Mouse (Mus musculus) heart, embryonic 11.5 days (tissue): ENCODE results near the gene Calhm2. TPM values are rescaled to one million over a fixed set of nuclear protein-coding genes. Genes with fewer than 3 reads are reported as not detected.

ENCODE experiments used
- ATAC-seq: fragments of 200-750 bp; cut with Nextera tagmentation; replicated peaks from 2 replicates; pipeline ENCODE4 v1.8.0; 2017; ENCODE audit warnings: moderate library complexity; ENCODE audit not compliant: insufficient number of reproducible peaks, low FRiP score, low TSS enrichment
- H3K27ac ChIP-seq: fragments of 300-500 bp; sonication (generic); 2 replicates; pipeline ENCODE4 v1.5.1; 2014; ENCODE audit warnings: mild to moderate bottlenecking, low read depth, low read length
- H3K27me3 ChIP-seq: fragments of 300-500 bp; sonication (generic); 2 replicates; pipeline ENCODE4 v1.6.1; 2014; ENCODE audit warnings: mild to moderate bottlenecking, low read length, mixed read lengths; ENCODE audit not compliant: control insufficient read depth, insufficient read depth
- H3K36me3 ChIP-seq: fragments of 300-500 bp; sonication (generic); 2 replicates; pipeline ENCODE4 v1.6.1; 2014; ENCODE audit warnings: mild to moderate bottlenecking, low read length, moderate library complexity, mixed read lengths; ENCODE audit not compliant: control insufficient read depth, insufficient read depth
- H3K4me1 ChIP-seq: fragments of 300-500 bp; sonication (generic); 2 replicates; pipeline ENCODE4 v1.6.1; 2014; ENCODE audit warnings: low read length; ENCODE audit not compliant: control insufficient read depth, insufficient read depth
- H3K4me2 ChIP-seq: fragments of 300-500 bp; sonication (generic); 2 replicates; pipeline ENCODE4 v1.6.1; 2014; ENCODE audit warnings: mild to moderate bottlenecking, moderate library complexity
- H3K4me3 ChIP-seq: fragments of 300-500 bp; sonication (generic); 2 replicates; pipeline ENCODE4 v1.5.1; 2014; ENCODE audit warnings: low read depth, low read length
- H3K9ac ChIP-seq: fragments of 300-500 bp; sonication (generic); 2 replicates; pipeline ENCODE4 v1.6.1; 2014; ENCODE audit warnings: mild to moderate bottlenecking, low read depth, low read length, moderate library complexity
- H3K9me3 ChIP-seq: fragments of 300-500 bp; sonication (generic); replicated peaks from 2 replicates; pipeline ENCODE4 v1.6.1; 2016; ENCODE audit warnings: low read length; ENCODE audit not compliant: control insufficient read depth
- WGBS: fragments of 180-500 bp; shearing (Covaris S2); extraction: QIAGEN DNeasy Blood & Tissue Kit; methylation state at CpG from one replicate; pipeline ENCODE4 v1.1.7; 2014; ENCODE audit not compliant: insufficient replicate concordance; 5-methylcytosine and 5-hydroxymethylcytosine counted together
- polyA plus RNA-seq: library from polyadenylated mRNA; unstranded; fragments of >200 nt; fragmentation: Nextera tagmentation; extraction: Ambion mirVana; gene quantifications from 2 replicates; pipeline ENCODE4 v1.2.1, GENCODE M21; 2014

Calhm2 gene
- polyA plus RNA-seq, 1 experiment from 2014 or later, result 1.4 TPM

GRCm38 (mm10) chr19:47122802-47123201, 15.3 kb downstream of the Calhm2 start:
- Histone ChIP-seq H3K4me3 (no peak overlapping the region), H3K27me3 (no peaks in the 10 kb centered on the region), H3K4me2 (no peak overlapping the region), H3K9ac (no peak overlapping the region), H3K4me1 (no peaks in the 10 kb centered on the region), H3K36me3 (peaks cover 34% of the 10 kb centered on the region), H3K9me3 (no peaks in the 10 kb centered on the region), H3K27ac (no peak overlapping the region)
- ATAC-seq, result no peak
- 18% methylated on average over 2 of the region's 2 CpGs for WGBS

DNA sequence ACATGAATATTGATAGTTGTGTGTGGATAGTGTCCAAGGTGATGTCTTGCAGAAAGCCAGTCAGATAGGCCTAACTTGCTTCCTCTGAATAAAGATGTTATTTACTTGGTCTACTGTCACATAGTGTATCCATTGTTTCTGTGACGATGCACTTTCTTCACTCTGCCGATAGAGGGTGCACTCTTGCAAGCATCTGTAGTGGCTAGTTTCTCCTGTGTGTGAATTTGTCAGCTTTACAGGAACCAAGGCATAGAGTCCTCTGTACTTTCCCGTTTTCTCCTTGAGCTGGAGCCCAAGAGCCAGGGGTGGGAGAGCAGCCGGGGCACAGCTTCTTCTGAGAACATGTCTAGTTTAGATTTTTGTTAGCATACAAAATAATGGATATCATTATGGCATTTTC, 17.0 kb downstream of the Calhm2 start:
- H3K4me3 ChIP-seq, result no peak overlapping the region
- H3K27ac ChIP-seq, result no peak overlapping the region
- H3K9me3 ChIP-seq, result no peaks in the 10 kb centered on the region
- peaks cover 28% of the 10 kb centered on the region for H3K36me3 ChIP-seq
- no peaks in the 10 kb centered on the region for H3K4me1 ChIP-seq
- no peak overlapping the region for H3K4me2 ChIP-seq
- 46% methylated on average over 4 of the region's 4 CpGs for WGBS
- H3K9ac ChIP-seq, result no peak overlapping the region
- no peak for ATAC-seq
- no peaks in the 10 kb centered on the region for H3K27me3 ChIP-seq

DNA sequence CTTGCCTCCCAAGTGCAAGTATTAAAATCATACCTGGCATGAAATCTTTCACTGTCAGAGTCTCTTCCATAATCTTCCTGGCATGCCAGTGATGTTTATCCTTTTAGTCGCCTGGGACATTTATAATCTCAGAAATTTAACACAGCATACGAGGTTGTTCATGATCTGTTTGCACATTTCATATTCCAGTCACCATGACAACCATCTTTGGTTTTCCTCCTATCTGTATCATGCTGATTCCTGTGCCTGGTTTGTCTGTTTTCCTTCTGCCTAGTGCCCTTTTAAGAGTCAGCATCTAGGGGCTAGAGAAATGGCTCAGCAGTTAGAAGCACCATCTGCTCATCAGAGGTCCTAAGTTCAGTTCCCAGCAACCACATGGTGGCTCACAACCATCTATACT, 19.5 kb downstream of the Calhm2 start:
- H3K4me1 ChIP-seq, result no peaks in the 10 kb centered on the region
- peaks cover 38% of the 10 kb centered on the region for H3K36me3 ChIP-seq
- ATAC-seq, result no peak
- no peaks in the 10 kb centered on the region for H3K27me3 ChIP-seq
- H3K4me3 ChIP-seq, result no peak overlapping the region
- WGBS, result 85% methylated on average over 2 of the region's 2 CpGs
- no peak overlapping the region for H3K27ac ChIP-seq
- no peak overlapping the region for H3K9ac ChIP-seq
- no peak overlapping the region for H3K4me2 ChIP-seq
- no peaks in the 10 kb centered on the region for H3K9me3 ChIP-seq

GRCm38 (mm10) chr19:47104641-47105271, 33.3 kb downstream of the Calhm2 start:
- ATAC-seq, result no peak
- no peaks in the 10 kb centered on the region for H3K9me3 ChIP-seq
- no peaks in the 10 kb centered on the region for H3K4me1 ChIP-seq
- peaks cover 55% of the 10 kb centered on the region for H3K36me3 ChIP-seq
- no peak overlapping the region for H3K4me2 ChIP-seq
- no peak overlapping the region for H3K4me3 ChIP-seq
- WGBS, result 85% methylated on average over 9 of the region's 9 CpGs
- H3K27ac ChIP-seq, result no peak overlapping the region
- H3K9ac ChIP-seq, result no peak overlapping the region
- no peaks in the 10 kb centered on the region for H3K27me3 ChIP-seq

DNA sequence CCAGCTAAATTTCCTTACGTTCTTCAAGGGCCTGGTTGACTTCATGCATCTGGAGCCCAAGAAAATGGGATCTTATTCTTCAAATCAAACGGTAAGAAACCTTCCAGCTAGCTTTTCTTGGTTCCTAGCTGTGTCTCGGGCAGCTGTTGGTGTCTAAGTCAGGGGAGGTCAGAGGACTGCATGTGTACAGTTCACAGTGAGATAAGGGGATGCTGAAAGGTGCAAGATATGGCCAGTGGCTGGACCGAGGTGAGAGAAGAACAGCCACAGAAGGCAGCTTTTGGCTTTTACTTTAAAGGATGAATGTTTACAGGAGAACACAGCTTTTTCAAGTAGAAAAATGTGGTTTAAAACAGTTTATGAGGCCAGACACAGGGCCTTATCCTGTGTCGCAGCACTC, 37.0 kb downstream of the Calhm2 start:
- Histone ChIP-seq H3K36me3 (peaks cover 40% of the 10 kb centered on the region), H3K4me2 (no peak overlapping the region), H3K9ac (no peak overlapping the region), H3K4me3 (no peak overlapping the region), H3K27ac (no peak overlapping the region), H3K9me3 (no peaks in the 10 kb centered on the region), H3K27me3 (no peaks in the 10 kb centered on the region), H3K4me1 (no peaks in the 10 kb centered on the region)
- WGBS, result 70% methylated on average over 5 of the region's 5 CpGs
- no peak for ATAC-seq

DNA sequence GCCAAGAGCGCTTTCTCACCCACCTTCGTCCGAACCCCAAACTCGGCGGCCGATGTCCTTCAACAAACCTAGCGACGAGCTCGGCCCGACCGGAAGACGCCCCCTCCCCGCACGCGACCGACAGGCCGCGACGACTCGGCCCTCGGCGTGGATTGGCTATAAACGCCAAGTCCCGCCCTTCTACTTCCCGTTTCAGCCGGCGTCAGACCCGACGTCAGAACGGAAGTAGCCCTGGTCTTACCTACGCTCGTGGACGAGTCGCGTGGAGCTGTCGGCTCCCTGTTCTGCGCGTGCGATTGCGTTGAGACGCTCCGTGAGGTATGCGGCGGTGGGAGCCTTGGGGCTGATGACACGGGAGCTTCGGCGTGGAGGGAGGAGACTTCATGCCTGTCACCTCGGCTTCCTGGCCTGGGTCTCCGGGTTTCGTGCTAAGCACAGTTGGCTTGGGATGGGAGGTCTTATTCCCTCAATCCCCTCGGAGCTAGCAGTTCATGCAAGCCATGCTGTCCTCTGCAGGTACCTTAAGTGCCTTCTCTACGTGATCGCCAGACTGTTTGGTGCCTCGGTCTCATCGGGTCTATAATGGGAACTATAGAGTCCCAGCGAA, 47.4 kb downstream of the Calhm2 start, which contains the start of the genes Usmg5 and Pdcd11:
Gene Usmg5 (minus strand): TSS at position 98 of the 607 bp plus-strand sequence.
Gene Pdcd11 (plus strand): TSS at position 219 of the 607 bp plus-strand sequence.
- Histone ChIP-seq H3K4me3 (peak within 1 kb of the TSS; percentile 96), H3K9me3 (no peaks in the 10 kb centered on the region), H3K27me3 (no peaks in the 10 kb centered on the region), H3K4me1 (peaks cover 20% of the 10 kb centered on the region), H3K36me3 (peaks cover 8% of the 10 kb centered on the region), H3K4me2 (peak within 1 kb of the TSS; percentile 94), H3K9ac (peak within 1 kb of the TSS; percentile 99), H3K27ac (peak within 1 kb of the TSS; percentile 89)
- ATAC-seq, result peak; percentile 96
- under 1% methylated on average over 56 of the region's 56 CpGs for WGBS

GRCm38 (mm10) chr19:47089718-47090525, 48.2 kb downstream of the Calhm2 start:
- peak; percentile 58 for ATAC-seq
- Histone ChIP-seq H3K9ac (peak overlapping the region; percentile 99), H3K9me3 (no peaks in the 10 kb centered on the region), H3K4me3 (peak overlapping the region; percentile 96), H3K27ac (peak overlapping the region; percentile 89), H3K27me3 (no peaks in the 10 kb centered on the region), H3K4me1 (peaks cover 20% of the 10 kb centered on the region), H3K36me3 (peaks cover 4% of the 10 kb centered on the region), H3K4me2 (peak overlapping the region; percentile 94)
- 2% methylated on average over 36 of the region's 36 CpGs for whole genome bisulfite sequencing

GRCm38 (mm10) chr19:47088226-47088625, 49.9 kb downstream of the Calhm2 start:
- H3K4me1 ChIP-seq, result peaks cover 20% of the 10 kb centered on the region
- no peak overlapping the region for H3K9ac ChIP-seq
- no peak overlapping the region for H3K4me3 ChIP-seq
- ATAC-seq, result no peak
- no peaks in the 10 kb centered on the region for H3K27me3 ChIP-seq
- WGBS, result 75% methylated on average over 3 of the region's 3 CpGs
- no peaks in the 10 kb centered on the region for H3K9me3 ChIP-seq
- no peak overlapping the region for H3K27ac ChIP-seq
- peaks cover 15% of the 10 kb centered on the region for H3K36me3 ChIP-seq
- peak overlapping the region; percentile 94 for H3K4me2 ChIP-seq
